Mouse (Mus musculus) cerebellum, postnatal 14 days (tissue): ENCODE measurements around the gene Def6.
"Not testable (repeated sequence)": the region's sequence is repeated elsewhere in the genome, so short reads cannot be mapped to it uniquely, and the experiment has no call there.

Source experiments
- DNase-seq, 2 experiments: peaks; one replicate each; pipeline ENCODE4 v3.0.0; 2021; ENCODE audit warnings: mixed read lengths in 2 of 2

Def6 gene

GRCm38 (mm10) chr17:28209457-28210110, 2.0 kb downstream of the Def6 start:
- no peak for DNase-seq

GRCm38 (mm10) chr17:28211921-28212341, 4.4 kb downstream of the Def6 start:
- no peak for DNase-seq

- DNase-seq: no peak
Observed at GRCm38 (mm10) chr17:28212391-28212790, 4.8 kb downstream of the Def6 start.

GRCm38 (mm10) chr17:28213236-28213635, 5.7 kb downstream of the Def6 start:
- DNase-seq: peak in 1 of 2 experiments; percentile 57

GRCm38 (mm10) chr17:28216791-28217190, 9.2 kb downstream of the Def6 start:
- DNase-seq: no peak

GRCm38 (mm10) chr17:28217721-28218649, 10.4 kb downstream of the Def6 start:
- no peak for DNase-seq

GRCm38 (mm10) chr17:28222463-28222862, 14.9 kb downstream of the Def6 start:
- DNase-seq: not testable (repeated sequence)

- peak; percentile 93 to 94 for DNase-seq
Observed at GRCm38 (mm10) chr17:28223561-28224391, 16.2 kb downstream of the Def6 start.

GRCm38 (mm10) chr17:28224615-28225014, 17.0 kb downstream of the Def6 start:
- no peak for DNase-seq

GRCm38 (mm10) chr17:28226014-28226413, 18.4 kb downstream of the Def6 start:
- DNase-seq: peak; percentile 93 to 97

- no peak for DNase-seq
Observed at GRCm38 (mm10) chr17:28230486-28230885, 22.9 kb downstream of the Def6 start.

- no peak for DNase-seq
Observed at GRCm38 (mm10) chr17:28231026-28231736, 23.6 kb downstream of the Def6 start.

- DNase-seq: peak; percentile 99 to 100
Observed at GRCm38 (mm10) chr17:28232475-28233060, 25.0 kb downstream of the Def6 start, which contains the start of gene Ppard. Gene Ppard (plus strand): TSS chr17:28232700.

- peak; percentile 38 to 51 for DNase-seq
Observed at GRCm38 (mm10) chr17:28233091-28233731, 25.6 kb downstream of the Def6 start.

- DNase-seq: peak; percentile 61 to 65
Observed at GRCm38 (mm10) chr17:28234641-28235040, 27.1 kb downstream of the Def6 start.

- DNase-seq: peak; percentile 45 to 49
Observed at GRCm38 (mm10) chr17:28235982-28236635, 28.5 kb downstream of the Def6 start.

GRCm38 (mm10) chr17:28236636-28237015, 29.0 kb downstream of the Def6 start:
- no peak for DNase-seq

- DNase-seq: no peak
Observed at GRCm38 (mm10) chr17:28237362-28237761, 29.8 kb downstream of the Def6 start.

GRCm38 (mm10) chr17:28237874-28238273, 30.3 kb downstream of the Def6 start:
- DNase-seq: no peak

- DNase-seq: no peak
Observed at GRCm38 (mm10) chr17:28240846-28241245, 33.3 kb downstream of the Def6 start.

GRCm38 (mm10) chr17:28242296-28242695, 34.7 kb downstream of the Def6 start:
- no peak for DNase-seq
